Mouse (Mus musculus): ENCODE data around the gene Chst8.
A peak's percentile ranks its signal among the peaks of the same experiment; 100 is the strongest.

Chst8 gene

DNA sequence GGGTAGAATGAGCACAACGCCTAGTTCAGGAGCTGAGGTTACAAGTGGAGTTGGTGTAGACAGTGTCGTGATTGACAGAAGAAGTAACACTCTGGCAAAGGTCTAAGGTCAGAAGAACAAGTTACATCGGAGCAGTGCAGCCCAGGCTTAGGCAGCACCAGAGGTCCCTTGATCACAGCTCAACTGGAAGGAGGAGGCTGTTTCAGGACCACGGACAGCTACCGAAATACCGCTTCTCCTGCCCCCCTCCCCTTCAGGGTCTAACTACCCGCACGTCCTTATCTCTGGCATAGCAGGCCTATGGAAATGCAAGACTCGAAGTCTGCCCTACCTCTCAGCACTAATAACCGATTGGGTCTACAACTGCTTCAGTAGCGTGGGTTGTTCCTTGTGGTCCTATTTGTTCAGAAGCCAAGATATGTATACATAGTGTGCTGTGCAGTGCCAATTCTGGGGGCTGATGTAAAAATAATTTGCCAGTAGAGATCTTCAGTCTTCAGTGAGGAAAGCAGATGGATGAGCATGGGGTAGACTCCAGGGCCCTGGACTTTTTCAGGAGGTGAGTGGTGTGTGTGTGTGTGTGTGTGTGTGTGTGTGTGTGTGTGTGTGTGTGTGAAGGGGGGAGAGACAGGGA, 109.7 kb downstream of the Chst8 start:
- DNase-seq: no peak

DNA sequence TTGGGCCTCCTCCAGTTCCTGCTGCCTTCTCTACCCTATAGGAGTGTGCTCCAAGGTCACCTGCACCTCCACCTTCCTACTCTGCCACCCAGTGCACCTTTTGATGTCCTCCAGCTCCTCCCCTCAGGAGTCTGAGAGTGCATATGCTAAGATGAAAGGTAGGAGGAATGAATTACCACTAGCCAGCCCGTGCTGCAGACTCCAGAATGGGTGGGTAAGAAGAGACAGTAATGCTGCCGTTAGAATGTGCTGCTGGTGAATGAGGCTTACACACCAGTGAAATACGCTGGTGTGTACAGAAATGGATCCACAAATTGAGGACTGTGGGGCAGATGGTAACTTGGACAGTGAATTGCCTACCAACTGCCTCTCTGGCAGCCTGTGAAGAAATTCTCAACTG, 112.6 kb downstream of the Chst8 start:
- DNase-seq: no peak

DNA sequence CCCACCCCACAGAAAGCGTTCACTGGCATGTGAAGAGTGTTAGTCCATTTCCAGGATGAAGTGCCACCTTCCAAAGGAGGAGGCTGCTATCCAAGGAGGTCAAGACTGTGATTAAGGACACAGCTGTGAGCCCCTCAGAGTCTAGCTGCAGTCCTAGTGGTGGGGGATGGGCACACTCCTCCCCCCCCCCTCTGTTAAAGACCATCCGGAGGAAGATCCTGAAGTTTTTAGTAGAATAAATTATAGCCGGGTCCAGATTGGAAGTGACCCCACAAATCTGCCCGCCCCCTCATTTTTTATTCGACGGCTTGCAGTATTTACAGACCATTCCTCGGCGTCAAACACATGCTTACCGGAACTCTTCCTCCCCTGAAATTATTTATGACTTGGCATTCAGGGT, 114.3 kb downstream of the Chst8 start:
- no peak for DNase-seq

DNA sequence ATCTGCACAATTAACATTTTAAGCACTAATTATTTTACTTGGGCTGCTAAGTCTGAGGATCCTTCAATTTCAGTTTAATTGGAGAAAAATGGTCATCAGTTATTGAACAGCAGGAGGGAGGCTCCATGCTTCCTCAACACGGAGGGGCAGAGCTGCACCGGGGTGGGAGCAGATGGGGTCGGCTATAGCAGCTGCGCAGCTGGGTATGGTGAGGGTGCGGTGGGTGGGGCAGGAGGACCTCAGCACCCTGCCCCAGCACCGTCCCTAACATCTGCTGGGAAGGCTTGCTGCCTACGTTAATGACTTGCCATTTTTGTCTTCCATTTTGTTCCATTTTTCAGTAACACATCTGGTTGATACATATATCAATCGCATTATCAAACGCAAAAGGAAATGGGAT, 116.4 kb downstream of the Chst8 start:
- no peak for DNase-seq

DNA sequence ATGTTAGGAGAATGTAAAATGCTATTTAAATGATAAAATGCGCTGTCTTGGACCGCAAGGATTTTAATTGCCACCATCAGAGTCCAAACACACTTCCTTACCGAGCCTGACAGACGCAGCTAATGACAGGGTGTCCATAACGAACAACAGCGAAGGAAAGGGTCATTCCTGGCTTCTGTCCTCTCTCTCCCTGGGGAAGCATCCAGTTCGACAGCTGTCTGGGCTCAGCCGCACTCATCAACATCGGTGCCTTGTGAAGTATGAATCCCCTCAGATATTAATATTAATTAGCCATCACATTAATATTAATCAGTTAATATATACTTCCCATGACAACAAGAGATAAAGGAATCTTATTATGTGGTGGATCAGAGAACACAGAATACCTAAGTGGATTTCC, 117.6 kb downstream of the Chst8 start:
- no peak for DNase-seq

DNA sequence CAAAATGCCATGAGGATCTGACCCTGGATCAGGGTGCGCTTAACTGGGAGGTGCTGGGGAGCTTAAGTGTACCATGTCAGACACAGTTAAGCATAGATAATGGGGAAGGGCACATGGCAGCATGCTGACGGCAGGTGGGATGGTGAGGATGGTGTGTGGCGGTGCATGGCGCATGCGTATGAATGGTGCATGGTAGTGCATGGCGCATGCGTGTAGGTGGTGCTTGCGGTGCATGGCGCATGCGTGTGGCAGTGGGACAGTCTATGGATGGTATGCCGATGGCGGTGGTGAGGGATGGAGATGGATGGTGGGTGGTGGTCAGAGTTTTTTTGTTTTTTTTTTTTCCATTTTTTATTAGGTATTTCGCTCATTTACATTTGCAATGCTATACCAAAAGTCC, 118.6 kb downstream of the Chst8 start:
- no peak for DNase-seq

DNA sequence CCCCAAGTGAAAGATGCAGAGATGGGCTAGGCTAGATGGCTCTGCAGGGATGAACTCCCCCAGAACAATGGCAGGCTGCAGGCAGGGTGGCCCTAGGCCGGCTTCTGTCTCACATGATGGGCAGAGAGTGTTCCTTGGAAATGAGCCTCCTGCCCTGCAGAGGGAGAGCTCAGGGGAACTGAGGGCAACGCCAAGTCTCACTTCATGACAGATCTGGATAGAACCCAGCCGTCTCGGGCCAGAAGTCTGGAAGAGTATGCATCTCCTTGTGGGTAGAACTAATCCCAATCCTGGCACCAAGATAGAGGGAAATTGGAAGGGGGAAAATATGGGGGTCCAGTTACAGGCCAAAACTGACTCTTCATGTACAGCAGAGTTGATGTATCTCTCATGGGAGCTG, 119.4 kb downstream of the Chst8 start:
- DNase-seq: no peak

DNA sequence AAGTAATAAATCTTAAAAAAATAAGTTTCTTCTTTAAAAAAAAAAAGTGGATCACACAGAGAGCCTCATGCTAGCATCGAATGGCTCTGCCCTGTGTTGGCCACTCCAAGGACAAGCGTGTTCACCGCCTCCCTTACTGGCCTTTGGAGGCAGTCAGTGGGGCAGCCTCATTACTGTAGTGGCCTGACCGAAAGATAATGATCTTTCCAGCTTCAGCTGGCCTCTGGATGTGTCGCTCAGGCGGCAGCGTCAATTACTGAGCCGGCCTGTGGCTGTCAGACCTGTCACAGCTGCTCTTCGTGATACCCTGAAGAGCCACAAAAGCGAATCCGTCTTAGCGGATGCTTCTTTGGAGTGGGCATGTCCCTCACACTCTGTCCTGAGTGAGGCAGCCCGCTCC, 122.4 kb downstream of the Chst8 start:
- DNase-seq: no peak

DNA sequence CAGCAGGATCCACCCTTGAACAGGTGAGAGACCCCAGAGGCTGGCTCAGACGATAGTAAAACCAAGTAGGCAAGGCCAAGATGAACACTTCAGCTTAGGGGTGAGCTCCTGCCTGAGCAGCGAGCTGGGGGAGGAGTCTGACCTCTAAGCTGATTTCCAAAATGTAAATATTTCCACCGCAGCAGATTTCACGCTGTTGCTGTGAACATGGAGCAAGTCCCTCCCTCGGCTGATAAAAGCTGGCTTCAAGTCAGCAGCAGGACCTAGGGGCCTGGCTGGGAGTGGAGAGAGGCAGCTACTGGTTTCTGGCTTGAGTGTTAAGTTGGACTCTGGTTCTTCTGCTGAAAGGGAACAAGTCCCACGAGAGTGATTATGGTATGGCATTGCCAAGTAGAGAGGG, 123.5 kb downstream of the Chst8 start:
- no peak for DNase-seq

DNA sequence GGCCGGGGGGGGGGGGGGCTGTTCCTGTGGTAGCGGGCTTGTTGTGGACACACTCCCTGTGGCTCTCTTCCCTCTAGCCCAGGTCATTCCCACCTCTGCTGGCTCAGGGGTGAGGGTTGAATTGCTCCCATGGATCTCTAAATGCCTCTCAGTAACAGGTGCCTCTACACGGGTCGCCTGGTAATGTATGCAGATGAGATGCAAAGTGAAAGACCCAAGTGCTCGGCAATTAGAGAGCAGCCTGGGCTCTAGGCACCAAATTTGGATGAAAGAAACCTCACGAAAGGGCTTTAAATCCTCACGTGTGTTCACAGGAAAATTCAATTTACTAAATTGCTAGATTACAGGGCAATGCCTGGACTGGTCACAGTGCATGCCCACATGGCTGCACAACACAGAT, 126.7 kb downstream of the Chst8 start:
- no peak for DNase-seq

DNA sequence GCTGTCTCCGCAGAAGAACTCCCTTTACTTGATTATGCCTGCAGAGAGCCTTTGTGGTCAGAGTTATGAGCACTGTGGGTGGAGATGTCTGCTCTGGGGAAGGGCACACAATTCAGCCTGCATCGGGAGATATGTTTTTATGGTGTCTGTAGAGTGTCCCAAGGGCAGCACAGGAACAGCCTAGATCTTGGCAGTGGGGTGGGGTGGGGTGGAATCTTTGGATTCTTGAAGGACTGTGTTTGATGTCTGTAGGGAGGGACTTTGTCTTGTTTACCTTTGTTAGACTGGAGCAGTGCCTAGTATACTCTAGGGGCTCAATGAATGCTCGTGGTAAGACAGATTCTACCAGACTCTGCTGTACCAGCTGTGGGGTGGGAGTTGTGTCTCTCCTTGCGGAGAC, 127.3 kb downstream of the Chst8 start:
- DNase-seq: no peak

DNA sequence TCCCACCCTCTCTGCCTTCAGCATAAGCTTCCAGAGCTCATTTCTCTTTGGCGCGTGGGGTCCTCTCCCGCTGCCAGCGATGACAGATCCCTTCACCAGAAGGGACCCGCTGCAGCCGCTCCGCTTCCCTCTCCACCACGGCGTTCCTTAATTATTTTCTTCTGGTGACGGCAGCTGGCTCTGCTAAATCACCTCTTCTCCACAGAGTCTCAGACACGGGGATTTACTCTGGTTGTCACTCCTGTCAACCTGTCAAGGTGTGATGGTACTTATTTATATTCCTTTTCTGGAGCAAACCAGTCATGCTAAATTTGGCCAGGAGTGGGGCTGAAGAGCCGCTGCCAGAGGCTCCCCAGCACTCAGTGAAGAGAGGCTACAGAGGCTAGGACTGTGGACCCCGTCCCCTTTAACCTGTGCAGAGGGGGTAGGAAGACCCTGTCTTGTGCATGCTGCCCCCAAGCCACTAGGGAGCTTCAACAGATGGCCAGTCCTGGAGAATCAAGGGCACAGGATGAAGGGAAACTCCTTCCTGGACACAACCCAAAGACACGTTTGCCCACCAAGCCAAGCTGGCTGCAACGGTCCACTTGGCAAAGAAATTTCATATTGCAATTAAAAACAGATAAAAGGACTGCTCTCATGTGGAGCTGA, 131.6 kb downstream of the Chst8 start:
- no peak for DNase-seq

DNA sequence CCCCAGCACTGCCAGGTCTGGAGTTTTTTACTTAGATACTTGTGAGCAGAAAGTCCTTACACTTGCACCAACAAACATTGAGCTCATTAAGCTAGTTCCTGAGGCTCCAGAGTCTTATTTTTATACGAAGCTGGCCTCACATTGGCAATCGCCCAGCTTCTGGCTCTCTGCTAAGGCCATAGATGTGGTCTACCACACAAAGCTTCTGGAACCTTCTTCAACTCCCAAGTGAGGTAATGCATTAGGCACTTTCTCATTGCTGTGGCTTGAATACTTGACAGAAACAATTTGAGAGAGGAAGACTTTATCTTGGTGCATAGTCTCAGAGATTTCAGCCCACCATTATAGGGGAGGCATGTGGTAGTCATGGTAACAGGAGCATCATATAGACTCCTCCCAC, 132.6 kb downstream of the Chst8 start:
- no peak for DNase-seq

DNA sequence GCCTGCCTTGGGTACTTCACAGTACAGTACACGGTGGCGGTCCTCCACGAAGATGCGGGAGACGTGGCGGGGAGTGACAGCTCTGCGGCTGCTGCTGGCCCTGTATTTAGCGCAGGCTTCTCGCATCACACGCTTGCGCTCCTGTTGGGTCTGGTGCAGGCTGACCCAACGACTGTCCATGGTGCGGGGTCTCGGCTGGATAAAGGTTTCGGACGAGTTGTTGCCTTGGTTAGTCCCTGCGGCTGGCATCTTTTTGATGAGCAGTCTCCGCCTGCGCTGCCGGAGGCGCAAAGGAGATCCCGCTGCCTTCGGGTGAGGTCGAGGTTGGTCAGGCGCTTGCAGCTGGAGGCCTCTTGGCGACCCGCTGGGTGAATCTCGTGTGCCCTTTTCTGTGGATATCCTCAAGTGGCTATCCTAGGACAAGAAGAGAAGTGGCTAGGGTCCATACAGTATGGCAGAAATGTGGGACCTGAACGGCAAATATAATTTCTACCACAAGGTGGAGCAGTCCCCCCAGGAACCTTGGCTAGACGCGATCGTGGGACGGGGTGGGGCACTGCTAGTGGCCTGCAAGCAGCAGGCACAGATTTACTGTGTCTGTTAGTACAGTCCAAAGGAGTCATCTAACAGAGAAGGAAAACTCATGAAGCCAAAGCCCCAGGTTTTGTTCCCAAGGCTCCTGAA, 136.5 kb downstream of the Chst8 start:
- DNase-seq: peak; percentile 69

DNA sequence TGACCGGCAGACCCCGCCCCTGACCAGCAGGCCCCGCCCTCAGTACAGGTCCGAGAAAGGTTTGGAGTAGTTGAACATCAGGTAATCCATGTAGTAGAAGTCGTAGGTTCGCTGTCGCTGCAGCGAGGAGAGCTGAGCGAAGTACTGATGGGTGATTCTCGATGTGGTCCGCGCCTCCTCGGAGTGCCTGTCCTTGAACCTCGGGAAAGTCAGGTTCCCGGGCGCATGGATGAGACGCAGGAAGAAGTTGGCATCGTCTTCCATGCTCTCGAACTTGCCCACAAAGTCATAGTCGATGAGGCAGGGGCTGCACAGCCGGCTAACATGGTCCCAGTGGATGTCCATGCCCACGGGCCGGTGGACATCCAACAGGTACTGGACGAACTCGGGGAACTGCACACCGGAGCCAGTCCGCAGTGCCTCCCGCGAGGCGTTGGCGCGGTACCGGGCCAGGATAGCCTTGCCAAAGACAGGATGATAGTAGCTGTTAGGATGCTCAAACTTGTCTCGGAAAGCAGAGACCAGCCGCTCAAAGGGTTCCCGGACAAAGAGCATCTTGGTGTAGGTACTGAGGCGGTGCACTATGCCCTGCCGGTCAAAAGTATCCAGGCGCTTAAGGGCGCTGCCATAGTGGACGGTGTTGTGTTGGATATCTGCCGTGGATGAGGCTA, 137.3 kb downstream of the Chst8 start:
- DNase-seq: no peak

DNA sequence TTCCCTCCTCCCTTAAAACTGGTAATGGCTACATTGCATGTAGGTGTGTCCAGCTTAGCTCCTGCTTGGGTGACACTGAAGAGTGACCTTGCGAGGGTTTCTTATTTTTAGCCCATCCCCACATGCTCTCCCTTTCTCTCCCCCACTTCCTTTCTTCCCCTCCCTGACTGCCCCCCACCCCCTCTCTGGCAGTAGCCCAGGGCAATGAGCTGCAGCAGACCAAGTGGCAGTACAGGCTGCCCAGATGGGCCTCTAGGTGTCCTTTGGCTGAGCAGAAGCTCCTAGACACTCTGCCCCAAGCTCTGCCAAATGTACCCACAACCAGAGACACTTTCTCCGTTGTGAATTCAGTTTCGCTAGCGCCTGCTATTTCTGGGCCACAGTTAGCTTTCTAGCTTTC, 139.6 kb downstream of the Chst8 start:
- no peak for DNase-seq

DNA sequence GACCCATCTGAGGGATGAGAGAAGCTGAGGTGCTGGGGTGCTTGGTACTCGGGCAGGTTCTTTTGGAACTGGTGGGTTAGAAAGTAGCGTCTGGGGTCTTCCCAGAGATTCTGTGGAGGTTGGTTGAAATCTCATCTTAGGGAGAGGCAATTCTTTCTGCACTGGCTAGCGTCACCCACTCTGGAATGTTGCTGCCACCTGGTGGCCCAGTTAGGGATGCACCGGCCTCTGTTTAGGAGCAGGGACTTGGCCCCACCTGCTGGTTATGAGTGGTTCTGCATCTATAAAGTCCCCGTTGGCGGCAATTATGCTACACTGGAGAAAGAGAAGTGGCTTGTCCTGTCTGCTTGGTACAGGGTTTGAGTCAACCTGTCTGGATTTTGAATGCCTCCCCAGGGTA, 140.6 kb downstream of the Chst8 start:
- peak; percentile 90 for DNase-seq

DNA sequence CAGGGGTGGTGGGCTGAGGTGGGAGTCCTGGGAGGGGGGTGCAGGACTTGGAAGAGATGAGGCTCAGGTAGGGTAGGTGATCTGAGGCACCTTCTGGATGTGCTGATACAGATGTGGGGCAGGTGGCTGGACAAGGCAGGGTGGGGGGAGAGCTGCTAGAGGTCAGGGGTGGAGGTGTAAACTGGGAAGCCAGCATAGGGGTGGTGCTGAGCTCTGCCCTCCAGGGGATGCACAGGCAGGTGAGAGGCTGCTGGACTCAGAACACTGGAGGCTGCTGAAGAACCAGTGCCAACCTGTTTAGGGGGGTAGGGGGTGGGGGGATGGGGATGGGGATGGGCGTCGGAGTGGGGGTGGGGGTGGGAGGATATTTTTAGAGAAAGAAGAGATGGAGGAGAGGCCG, 141.7 kb downstream of the Chst8 start:
- no peak for DNase-seq

DNA sequence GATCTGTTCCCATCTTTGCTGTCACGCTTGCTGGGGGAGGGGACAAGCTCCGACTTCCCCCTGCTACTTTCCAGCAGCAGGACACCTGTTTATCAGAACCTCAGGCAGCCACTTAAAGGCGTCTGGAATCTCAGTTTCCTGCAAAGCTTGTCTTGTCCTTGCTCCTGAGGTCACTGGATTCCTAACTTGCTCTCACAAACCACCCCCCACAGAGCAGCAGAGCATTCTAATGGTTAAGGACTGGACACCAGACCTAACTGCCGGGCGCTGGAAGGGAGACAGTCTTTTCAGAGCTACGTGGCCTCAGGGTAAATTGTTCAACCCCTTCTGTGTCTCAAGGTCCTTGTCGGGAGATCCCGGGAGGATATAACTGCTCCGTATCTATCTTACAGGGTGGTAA, 143.2 kb downstream of the Chst8 start:
- DNase-seq: no peak

DNA sequence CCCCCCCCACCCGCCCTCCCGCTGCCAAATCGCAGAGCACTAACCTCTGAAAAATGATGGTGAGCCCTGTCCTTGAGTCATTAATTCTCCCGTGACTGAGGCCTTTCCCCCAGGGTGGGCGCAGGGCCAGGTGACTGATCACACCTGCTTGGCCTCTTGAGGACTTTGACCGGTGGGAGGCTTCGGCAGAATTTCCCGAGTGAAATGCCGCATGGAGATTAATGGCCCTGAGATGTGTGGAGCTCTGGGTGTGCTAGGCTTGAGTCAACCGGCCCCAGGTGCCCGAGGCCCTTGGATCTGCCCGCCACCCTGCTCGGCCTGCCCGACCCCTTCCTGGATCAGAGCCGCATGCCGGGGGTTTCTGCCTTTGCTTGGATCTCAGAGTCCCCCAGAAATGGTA, 144.6 kb downstream of the Chst8 start:
- no peak for DNase-seq

DNA sequence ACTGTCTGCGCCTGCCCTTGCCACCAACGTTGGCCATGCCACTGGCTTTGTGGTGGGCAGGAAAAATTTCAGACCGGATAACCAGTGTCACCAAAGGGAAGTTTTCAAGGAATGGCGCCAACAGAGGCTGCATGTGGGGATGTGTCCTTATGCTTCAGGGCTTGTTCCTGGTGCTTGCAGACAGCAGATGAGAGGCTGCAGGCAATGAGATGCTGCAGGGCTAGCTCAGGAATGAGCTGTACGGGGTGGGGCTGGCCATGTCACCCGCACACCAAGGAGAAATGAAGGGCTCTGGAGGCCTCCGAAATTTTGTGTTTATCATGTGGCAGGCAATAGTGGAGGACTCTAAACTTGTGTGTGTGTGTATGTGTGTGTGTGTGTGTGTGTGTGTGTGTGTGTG, 149.4 kb downstream of the Chst8 start:
- DNase-seq: no peak

DNA sequence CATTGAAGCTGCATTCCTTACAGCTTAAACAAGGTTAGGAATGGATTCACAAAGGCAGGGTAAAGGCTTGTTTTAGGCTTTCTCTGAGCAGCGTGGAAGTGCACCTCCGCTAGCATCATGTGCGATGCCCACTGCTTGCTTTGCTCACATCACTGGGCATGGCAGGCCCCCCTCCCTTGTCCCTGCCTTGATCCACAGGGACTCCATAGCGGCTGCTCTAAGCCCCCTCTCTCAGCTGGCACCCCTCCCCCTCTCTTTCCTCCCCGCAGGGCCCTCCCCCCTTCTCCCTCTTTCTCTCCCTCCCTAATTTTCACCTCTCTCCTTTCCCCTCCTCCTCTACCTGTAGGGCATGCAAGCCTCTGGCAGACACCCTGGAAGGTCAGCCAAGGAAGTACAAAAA, 150.3 kb downstream of the Chst8 start:
- DNase-seq: no peak

DNA sequence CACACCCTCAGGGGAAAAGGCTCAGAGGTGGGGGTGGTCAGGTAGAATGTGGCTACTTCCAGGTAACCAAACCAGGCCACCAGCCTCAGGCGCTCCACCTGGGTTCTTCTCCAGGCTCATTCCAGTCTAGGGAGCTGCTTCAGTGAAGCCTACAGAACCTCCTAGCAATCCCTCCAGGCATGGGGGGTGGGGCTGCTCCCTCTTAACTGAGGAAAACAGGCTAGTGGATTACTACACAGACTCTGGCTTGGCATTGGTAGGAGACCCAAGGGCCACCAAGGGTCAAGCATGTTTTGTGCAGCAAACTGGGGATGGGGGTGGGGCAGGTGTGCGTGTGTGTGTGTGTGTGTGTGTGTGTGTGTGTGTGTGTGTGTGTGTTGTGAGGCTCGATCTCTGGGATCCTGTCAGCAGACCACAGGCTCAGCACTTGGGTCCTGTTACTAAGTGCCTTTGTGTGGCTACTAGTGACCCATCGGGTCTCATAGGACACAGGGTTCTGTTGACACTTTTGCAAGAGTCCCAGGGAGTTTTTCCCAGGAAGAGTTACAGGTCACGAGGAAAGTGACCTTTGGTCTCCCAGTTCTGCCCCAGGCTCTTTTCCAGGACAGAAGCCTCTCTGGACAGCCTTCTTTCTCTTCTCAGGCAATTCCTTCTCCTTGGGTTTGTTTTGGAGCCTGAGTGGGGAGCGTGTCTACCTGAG, 153.0 kb downstream of the Chst8 start:
- DNase-seq: no peak

DNA sequence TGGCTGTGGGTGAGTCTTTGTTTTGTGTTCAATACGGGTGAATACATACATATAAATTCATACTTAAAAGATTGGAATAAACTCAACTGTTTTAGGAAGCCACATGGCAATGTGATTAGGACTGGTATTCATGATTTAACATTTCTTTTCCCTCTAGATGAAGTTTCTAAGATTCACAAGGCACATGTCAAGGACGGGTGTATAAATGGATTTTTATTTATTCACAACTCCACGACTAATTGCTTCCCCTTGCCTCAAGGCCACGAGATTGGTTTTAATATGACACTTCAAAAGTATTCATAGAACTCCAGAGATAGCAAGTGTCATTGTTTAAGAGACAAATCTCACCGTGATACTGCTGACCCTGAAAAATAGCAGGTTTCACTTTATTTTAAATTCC, 155.9 kb downstream of the Chst8 start, which contains the start of gene Kctd15:
Gene Kctd15, minus strand, starts transcription at position 101 of the 400 bp plus-strand sequence.
- DNase-seq: no peak
